In genomic region chr13:71747003-71747965, GRCm38 (mm10) we compare ENCODE assay signal across 27 mouse cellular contexts.
DNase-seq lines count a peak whose midpoint lies in the region; ATAC-seq lines count a peak whose summit lies in the region.
"Had no signal": no experiment of that assay in that cellular context is flagged by ENCODE, and none has a peak within 500 bp of the region (broad histone marks: within the 10 kb centered on the region; RNA-seq: fewer than 3 reads in every experiment).

No protein-coding gene starts in this region.

- peak; percentile 53 for DNase-seq in heart, adult 11 months
- DNase-seq in heart, postnatal 36 days, result no peak
- peak; percentile 92 for DNase-seq in fat pad, adult 2 months (ENCODE audit: extremely low read depth, low read depth, low spot score)
- peak; percentile 16 for DNase-seq in hindlimb bud, embryonic 11.5 days (ENCODE audit: extremely low spot score, low read depth, low spot score)
- DNase-seq in spleen, adult 18-20 months, result no peak
- DNase-seq in adrenal gland, postnatal 25 days, result no peak
- DNase-seq: adrenal gland, adult 8-10 months; adrenal gland, postnatal 14 days; B cell, adult 2 months; cerebellum, adult 11 months; cerebellum, adult 18-20 months; cerebellum, adult 8-10 months; cerebellum, adult 9-11 months; cerebellum, postnatal 14 days; cerebellum, postnatal 36 days had no signal

- WGBS in limb, embryonic 13.5 days, result 59% methylated on average over 11 of the region's 11 CpGs
- 76% methylated on average over 11 of the region's 11 CpGs for WGBS in intestine, embryonic 16.5 days

- peak overlapping the region; percentile 55; the same call in 1 of the 2 replicates for H3K27ac ChIP-seq in limb, embryonic 13.5 days
- H3K27ac ChIP-seq in intestine, embryonic 16.5 days (ENCODE audit: low read length), result no peak overlapping the region
- H3K27ac ChIP-seq: embryonic facial prominence, embryonic 13.5 days; embryonic facial prominence, embryonic 15.5 days; forebrain, embryonic 13.5 days; forebrain, embryonic 15.5 days had no signal

- intact Hi-C loops in heart, postnatal 36 days (cut with DNase I), result no loop called here

- no peaks in the 10 kb centered on the region for H3K36me3 ChIP-seq in limb, embryonic 13.5 days
- no peaks in the 10 kb centered on the region for H3K36me3 ChIP-seq in intestine, embryonic 16.5 days (ENCODE audit: control insufficient read depth, insufficient read depth, low read length)
- H3K36me3 ChIP-seq: embryonic facial prominence, embryonic 13.5 days; embryonic facial prominence, embryonic 15.5 days; forebrain, embryonic 15.5 days; G1E had no signal

- peaks cover 15% of the 10 kb centered on the region for H3K27me3 ChIP-seq in limb, embryonic 13.5 days
- H3K27me3 ChIP-seq in intestine, embryonic 16.5 days (replicated peaks; ENCODE audit: control insufficient read depth, insufficient read depth, low read length), result no peaks in the 10 kb centered on the region
- H3K27me3 ChIP-seq: CH12.LX; embryonic facial prominence, embryonic 15.5 days; forebrain, embryonic 13.5 days; forebrain, embryonic 15.5 days had no signal

- H3K4me2 ChIP-seq in limb, embryonic 13.5 days (replicated peaks), result no peak overlapping the region
- no peak overlapping the region for H3K4me2 ChIP-seq in intestine, embryonic 16.5 days (ENCODE audit: low read depth, low read length)
- H3K4me2 ChIP-seq: embryonic facial prominence, embryonic 13.5 days; embryonic facial prominence, embryonic 15.5 days; forebrain, embryonic 13.5 days; forebrain, embryonic 15.5 days had no signal

- peaks cover 21% of the 10 kb centered on the region for H3K4me1 ChIP-seq in limb, embryonic 13.5 days
- no peaks in the 10 kb centered on the region for H3K4me1 ChIP-seq in intestine, embryonic 16.5 days (ENCODE audit: control insufficient read depth, insufficient read depth, low read length)
- H3K4me1 ChIP-seq: forebrain, embryonic 13.5 days; forebrain, embryonic 15.5 days had no signal

- no peaks in the 10 kb centered on the region for H3K9me3 ChIP-seq in limb, embryonic 13.5 days
- no peaks in the 10 kb centered on the region for H3K9me3 ChIP-seq in intestine, embryonic 16.5 days (ENCODE audit: control insufficient read depth, low read length)
- H3K9me3 ChIP-seq: embryonic facial prominence, embryonic 13.5 days; embryonic facial prominence, embryonic 15.5 days; forebrain, embryonic 13.5 days; forebrain, embryonic 15.5 days had no signal

- no peak overlapping the region for H3K9ac ChIP-seq in limb, embryonic 13.5 days
- H3K9ac ChIP-seq in intestine, embryonic 16.5 days (ENCODE audit: low read depth, low read length), result no peak overlapping the region
- H3K9ac ChIP-seq: embryonic facial prominence, embryonic 13.5 days; embryonic facial prominence, embryonic 15.5 days; forebrain, embryonic 13.5 days; forebrain, embryonic 15.5 days had no signal

- peak; percentile 22; the same call in 1 of the 2 replicates for ATAC-seq in limb, embryonic 13.5 days (ENCODE audit: low FRiP score, low read depth)
- no peak for ATAC-seq in intestine, embryonic 16.5 days
- ATAC-seq: activated CD4-positive, CD25-positive, alpha-beta regulatory T cell, adult 4 months; CD4-positive, CD25-positive, alpha-beta regulatory T cell, adult 4 months; forebrain, embryonic 13.5 days; forebrain, embryonic 15.5 days; Patski had no signal

- no peak overlapping the region for H3K4me3 ChIP-seq in limb, embryonic 13.5 days
- no peak overlapping the region for H3K4me3 ChIP-seq in intestine, embryonic 16.5 days (ENCODE audit: low read length)
- H3K4me3 ChIP-seq: embryonic facial prominence, embryonic 13.5 days; embryonic facial prominence, embryonic 15.5 days; erythroblast, embryonic 14.5 days; forebrain, embryonic 13.5 days; forebrain, embryonic 15.5 days had no signal

Comparison
In these comparisons a context has a peak if more than half of its experiments do, and no peak if none do; other contexts are left out.
1. DNase-seq: peak in heart, adult 11 months (single experiment), fat pad, adult 2 months (single experiment) and hindlimb bud, embryonic 11.5 days (single experiment); none in heart, postnatal 36 days (0 of 2), spleen, adult 18-20 months (0 of 2) and adrenal gland, postnatal 25 days (single experiment).